Mouse (Mus musculus) cerebral cortex, adult 2 months (tissue): Measurements from ENCODE around the gene Ccl3.

Source experiments
- WGBS: fragments of 180-500 bp; shearing (Covaris S2); methylation state at CpG from one replicate; pipeline ENCODE4 v1.1.7; 2018; 5-methylcytosine and 5-hydroxymethylcytosine counted together

The Ccl3 gene

DNA sequence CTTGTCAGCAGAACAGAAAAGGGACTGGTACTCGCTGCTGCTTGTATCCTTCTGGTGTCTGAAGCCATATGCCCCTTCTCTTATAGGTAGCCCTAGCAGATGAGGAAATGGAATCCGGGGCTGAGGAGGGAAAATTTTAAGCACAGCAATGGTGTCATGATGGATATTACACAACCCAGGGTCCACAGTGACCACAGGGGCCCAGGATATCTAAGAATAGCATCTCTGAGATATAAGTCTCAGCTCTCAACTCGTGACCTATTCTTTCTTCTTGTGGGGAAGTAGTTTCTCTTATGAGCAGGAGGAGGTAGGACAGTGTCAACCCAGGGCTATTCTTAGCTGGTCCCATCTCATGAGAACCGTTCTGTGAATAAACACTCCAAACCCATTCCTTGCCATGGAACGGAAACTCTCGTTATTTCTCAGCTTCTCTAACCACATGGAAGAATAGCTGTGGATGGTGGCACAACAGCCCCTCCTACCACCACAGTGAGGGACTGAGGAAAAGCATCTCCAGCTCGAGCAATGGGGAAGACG, at the start of gene Ccl3:
TSS of gene Ccl3 (minus strand) at position 51 of the 537 bp plus-strand sequence.
- 71% methylated on average over 8 of the region's 8 CpGs for WGBS

DNA sequence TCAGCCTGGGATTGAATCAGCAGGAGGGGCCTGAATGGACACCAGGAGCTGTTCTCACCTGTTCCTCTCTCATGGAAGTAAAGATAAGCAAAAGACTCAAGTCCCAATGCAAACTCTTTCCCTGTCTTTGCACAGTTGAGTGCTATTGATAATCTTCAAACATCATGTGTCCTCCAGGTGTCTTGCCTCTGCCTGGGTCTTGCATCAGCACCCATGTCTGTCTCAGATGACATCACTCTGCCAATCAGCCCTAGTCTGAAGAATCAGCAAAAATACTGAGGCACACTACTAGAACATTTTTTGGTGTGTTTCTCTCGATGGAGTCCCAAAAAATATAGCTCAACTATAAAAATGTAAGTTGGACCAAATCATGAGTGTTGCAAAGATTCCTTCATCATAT, 42.9 kb upstream of the Ccl3 start:
- WGBS = 73% methylated on average over 1 of the region's 1 CpGs

DNA sequence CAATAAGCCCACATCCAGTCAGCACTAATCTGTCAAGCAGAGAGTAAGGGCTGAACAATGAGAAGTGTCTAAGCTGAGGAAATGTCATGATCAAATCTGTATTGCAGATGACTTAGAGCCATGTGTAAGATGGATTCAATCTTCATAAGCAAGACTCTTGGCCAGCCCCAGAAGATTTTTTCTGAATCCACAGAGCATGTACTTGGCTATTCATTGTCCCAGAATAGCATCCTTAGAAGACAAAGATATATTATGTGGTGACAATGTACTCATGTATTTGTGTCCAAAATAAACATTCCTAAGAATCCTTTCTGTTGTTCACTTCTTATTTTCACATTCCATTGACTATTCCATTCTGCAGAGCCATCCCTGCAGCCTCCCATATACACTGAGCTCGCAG, 40.8 kb upstream of the Ccl3 start:
- WGBS = 90% methylated on average over 1 of the region's 1 CpGs

DNA sequence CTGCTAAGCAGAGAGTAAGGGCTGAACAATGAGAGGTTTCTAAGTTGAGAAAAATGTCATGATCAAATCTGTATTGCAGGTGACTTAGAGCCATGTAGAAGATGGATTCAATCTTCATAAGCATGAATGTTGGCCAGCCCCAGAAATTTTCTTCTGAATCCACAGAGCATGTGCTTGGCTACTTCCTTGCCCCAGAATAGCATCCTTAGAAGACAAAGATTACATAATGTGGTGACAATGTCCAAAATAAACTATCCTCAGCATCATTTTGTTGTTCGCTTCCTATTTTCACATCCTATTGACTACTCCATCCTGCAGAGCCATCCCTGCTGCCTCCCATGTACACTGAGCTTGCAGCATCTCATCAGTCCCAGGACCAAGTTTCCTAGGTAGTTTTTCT, 26.5 kb upstream of the Ccl3 start:
- WGBS = 41% methylated on average over 1 of the region's 1 CpGs

DNA sequence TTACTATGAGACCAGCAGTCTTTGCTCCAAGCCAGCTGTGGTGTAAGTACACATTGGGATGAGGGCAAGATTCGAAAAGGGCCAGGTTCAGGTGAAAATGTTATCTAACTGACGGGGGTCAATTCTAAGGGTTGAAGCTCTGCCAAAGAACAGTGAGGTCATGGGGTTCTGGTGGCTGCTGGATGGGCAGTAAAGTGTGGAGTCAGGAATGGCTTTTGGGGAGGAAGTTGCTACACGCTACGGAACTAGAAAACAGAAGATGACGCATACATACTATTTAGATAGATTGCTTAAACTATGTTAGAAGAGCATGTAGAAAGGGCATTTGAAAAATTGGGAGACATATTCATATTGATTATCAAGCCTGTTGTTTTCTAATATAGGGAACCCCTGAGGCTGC, 14.4 kb upstream of the Ccl3 start:
- 91% methylated on average over 5 of the region's 5 CpGs for WGBS

DNA sequence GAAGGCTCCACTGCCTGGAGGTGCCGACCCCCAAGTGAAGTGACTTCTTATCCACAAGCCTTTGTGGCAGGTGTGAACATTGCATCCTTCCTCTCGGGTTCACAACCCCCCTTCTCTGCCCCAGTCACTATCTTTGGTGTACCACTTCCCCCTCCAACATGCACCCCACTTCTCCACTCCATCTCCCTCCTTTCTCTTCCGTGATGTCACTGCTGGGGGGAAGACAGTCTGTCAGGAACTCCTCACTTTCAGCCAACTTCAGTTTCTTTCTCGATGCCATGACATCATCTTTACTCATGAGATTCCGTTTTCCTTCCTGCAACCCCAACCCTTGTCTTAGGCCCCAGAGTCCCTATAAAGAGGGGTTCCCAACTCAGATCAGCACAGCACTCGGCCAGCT, 13.0 kb upstream of the Ccl3 start, which contains the start of gene Ccl4:
TSS of gene Ccl4 (plus strand) at position 381 of the 400 bp plus-strand sequence.
- 81% methylated on average over 6 of the region's 6 CpGs for WGBS

DNA sequence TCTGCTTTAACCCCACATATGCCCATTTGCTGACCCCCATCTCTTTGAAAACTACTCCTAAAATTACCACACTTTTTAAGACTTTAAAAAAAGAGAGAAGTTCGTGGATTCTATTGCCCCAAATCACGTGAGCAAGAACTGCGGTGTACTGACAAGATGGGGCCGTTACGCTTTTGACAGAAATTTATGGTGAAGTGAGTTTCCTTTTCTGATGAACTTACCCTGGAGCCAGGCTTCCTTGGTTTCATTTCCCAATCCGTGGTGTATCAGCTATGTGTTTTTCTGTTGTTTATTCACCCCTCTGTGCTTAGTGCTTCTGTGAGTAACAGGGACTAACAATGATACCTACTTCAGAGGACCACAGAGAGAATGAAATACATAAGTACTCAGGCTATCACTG, 9.6 kb upstream of the Ccl3 start:
- 78% methylated on average over 6 of the region's 6 CpGs for WGBS

DNA sequence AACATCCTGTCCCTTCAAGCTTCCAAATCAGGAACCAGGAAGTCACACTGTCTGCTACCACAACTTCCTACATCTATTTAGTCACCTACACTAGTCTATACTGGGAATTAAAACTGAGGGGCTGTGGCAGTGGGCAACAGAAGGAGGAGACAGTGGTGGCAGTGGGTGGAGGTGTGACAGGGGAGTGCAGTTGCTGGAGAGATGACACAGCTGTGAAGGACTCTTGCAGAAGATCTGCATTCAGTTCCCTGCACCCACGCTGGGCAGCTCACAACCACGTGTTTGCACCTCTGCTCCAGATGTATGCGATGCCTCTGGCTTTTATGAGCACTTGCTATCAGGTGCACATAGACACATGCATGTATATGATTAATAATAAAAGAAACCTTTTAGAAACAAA, 8.4 kb upstream of the Ccl3 start:
- WGBS = 80% methylated on average over 3 of the region's 3 CpGs

DNA sequence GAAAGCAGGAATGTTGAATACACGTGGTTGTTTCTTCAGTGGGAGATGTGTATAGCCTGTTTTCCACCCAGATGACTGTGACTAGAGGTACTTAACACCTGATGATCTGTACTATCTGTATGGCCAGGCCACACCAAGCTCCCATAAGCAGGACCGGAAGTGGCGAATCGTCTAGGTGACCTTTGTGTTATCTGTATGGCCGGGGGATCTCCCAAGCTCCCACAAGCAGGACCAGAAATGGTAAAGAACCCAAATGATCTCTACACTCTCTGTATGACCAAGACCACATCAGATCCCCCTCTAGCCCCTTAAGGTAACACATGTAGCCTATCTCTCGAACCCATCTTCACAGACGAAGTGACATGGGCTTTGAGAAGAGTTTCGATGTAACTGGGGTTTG, 5.5 kb upstream of the Ccl3 start:
- 95% methylated on average over 8 of the region's 8 CpGs for WGBS

DNA sequence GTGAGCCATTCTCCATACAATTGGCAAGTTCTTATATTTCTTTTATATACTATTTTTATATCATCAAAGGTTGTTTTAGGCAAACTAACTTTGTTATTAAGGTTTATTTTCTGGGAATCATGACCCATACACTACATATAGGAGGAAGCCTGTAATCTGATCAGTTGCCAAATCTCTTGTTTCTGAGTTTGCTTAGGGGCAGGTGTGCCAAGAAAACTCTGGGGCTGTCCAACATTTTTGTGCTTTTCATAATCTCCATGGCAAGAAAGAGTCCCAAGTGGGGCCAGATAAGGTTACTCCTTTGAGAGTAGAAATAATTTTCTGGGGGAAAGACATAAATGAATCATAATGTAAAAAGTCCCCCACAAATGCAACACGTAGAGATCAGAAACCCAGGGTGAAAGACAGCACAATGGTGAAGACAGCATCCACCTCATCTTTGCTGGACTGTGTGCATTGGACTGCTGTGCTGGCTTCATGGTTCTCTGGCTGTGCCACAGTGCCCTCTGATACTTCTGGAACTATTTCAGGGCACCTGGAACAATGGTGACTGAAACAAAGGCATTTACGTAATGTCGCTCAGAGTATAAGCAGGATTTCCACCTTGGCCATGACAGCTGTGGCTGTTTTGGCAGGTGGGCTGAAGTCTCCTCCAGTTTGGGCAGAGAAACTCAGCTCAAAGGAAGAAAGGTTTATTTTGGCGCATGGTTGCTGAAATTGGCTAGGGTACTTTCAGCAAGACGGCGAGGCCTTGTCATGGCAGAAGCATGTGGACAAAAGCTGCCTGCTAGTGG, 2.6 kb downstream of the Ccl3 start:
- WGBS = 86% methylated on average over 6 of the region's 6 CpGs

DNA sequence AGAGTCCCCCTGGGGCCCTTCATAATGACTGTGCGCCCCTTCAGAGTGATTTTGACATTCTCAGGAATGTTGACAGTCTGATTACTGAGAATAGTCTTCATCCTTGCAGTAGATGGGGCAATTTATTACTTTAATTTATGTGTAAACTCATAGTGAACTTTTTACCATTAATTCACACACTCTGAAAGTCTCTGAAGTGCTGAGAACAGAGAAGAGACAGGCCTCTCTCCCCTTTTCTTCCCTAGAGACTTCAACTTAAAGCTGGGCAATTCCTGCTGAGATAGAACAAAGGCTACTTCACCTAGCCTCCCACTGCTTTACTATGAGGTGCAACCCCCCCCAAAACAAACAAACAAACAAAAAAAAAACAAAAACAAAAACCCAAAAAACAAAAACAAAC, 3.6 kb downstream of the Ccl3 start, which contains the start of gene Rpl9-ps1:
TSS of gene Rpl9-ps1 (minus strand) at position 101 of the 400 bp plus-strand sequence.
- WGBS = 92% methylated on average over 1 of the region's 1 CpGs

DNA sequence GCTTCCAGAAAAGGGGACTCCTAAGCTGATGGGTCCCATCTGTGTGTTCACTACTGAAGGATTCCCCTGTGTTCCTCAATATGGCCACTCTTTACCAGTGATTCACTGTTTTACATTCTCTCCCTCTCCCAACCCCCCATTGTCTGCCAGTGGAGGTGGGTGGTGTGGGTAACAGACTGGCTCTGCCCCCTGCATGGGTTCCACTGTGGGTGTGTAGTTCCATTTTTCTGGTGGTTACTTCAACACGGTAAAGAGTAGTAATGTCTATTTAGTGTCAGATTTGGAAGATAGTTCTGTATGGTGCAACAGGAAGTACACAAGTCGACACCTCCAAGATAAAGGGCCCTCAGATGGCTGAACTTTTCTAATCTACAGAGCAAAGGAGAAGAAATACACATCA, 7.9 kb downstream of the Ccl3 start:
- 80% methylated on average over 2 of the region's 2 CpGs for WGBS

DNA sequence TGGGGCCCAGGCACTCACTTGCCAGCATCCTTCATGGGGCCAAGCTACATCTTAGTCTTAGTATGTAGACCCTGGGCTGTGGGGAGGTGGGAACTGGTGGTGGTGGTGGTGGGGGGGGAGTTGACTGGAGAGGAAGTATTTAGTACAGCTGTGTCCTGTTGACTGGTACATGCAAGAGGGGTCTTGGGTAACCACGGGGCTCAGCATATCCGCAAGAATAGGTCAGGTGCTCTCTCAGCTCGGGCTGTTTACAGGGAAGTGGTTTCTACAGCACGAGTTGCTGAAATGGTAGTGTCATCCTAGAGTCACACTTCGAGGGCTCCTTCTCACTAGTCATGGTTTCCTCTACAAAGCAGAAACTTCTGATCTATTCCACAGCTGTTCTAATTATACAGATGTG, 9.0 kb downstream of the Ccl3 start:
- 89% methylated on average over 5 of the region's 5 CpGs for WGBS

DNA sequence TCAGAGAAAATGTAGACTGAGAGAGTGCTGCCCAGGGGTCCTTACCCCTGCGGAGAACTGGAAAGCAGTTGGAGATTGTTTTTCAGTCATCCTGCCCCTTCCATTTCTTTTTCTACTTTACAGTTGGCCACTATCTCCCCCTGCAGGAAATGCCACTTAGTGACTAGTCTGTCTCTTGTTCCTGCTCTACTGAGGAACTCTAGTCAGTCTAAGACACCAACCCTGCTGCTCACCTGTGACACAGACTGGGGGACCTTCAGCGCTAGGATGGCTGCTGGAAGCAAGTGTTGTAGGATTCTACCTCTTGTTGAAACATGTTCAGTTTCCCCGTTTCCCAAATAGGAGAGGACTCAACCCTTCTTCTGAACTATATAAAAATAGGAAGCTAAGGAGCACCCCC, 9.6 kb downstream of the Ccl3 start:
- WGBS = 80% methylated on average over 3 of the region's 3 CpGs

DNA sequence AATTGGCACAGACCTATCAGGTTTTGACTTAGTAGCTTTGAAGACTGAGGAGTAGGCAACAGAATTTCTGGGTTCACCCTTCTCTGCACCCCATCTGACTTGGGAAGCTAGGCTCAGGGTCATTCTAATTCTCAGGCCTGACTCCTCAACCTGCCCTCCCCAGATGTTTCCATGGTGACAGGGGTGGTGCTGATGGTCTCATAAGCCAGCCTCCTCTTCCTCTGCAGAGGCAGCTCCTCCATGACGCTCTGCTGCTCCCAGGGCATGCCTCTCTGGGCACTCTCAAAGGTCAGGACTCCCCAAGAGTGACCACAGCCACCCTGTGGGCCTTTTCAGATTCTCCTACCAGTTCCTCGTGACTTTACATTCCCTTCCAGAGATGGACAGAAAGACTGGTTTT, 10.2 kb downstream of the Ccl3 start:
- 81% methylated on average over 2 of the region's 2 CpGs for WGBS

DNA sequence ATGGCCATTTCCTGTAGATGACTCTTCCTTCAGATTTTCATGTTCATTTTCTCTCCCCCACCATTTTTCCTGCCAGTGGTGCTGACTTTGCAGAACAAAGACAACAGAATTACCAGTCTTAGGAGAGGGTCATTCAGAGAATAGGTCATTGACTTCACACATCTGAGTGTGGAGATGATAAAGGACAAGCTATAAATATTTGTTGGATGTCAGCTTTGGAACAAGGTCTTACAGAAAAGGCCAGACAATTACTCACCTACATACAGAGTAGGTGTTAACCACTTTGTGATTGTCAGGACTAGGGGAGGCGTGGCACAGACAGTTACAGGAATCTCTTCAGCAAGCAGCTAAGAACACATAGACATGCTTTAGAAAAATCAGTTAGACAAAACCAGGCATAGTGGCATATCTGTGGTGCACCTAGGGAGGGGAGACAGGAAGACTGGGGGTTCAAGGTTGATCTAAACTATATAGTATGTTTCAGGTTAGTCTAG, 12.4 kb downstream of the Ccl3 start:
- WGBS = 84% methylated on average over 1 of the region's 1 CpGs

DNA sequence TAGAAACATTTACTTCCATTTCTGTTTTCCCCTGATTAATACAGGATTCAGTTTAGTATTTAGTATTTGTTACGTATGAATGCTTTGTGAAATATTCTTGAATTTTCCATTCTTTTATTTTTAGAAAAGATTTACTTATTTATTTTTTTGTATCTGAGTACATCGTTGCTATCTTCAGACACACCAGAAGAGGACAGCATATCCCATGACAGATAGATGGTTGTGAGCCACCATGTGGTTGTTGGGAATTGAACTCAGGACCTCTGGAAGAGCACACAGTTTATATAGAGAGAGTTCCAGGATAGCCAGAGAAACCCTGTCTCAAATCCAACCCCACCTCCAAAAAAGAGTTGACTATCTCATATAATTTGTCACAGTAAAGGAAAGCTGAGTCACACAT, 14.3 kb downstream of the Ccl3 start:
- WGBS = 71% methylated on average over 2 of the region's 2 CpGs

DNA sequence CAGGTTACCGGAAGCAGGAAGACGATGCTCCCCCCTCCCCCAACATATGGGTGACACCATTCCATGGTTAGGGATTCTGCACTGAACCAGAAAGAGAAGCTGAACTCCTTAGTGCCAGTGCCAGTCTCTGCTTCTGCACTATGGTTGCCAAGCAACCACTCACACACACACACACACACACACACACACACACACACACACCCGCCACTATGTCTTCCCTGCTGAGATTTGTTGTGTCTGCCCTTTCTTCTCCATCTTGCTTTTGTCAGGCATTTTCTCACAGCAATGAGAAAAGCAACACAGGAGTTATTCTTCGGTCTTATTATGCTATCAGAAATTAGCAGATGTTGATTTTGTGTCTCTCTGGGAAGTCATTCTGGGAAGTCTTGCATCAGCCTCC, 14.7 kb downstream of the Ccl3 start:
- 31% methylated on average over 4 of the region's 4 CpGs for WGBS

DNA sequence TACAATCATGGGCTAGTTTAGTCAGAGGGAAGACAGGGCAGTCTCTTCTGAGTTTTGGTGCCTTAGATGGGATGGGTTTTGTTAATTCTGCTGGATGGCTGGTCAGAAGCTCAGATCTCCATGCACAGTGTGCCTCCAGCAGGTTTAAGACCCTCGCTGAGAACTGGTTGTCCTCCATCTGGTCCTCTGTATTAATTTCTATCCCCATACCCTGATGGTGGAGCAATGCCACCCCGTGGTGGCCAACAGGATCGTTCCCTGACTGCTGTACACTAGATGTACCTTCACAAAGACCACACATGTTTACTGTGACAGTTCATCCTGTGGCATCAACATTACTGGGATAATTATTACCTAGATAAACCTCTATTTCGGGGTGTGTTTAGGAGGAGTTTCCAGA, 16.4 kb downstream of the Ccl3 start:
- WGBS = 74% methylated on average over 4 of the region's 4 CpGs

DNA sequence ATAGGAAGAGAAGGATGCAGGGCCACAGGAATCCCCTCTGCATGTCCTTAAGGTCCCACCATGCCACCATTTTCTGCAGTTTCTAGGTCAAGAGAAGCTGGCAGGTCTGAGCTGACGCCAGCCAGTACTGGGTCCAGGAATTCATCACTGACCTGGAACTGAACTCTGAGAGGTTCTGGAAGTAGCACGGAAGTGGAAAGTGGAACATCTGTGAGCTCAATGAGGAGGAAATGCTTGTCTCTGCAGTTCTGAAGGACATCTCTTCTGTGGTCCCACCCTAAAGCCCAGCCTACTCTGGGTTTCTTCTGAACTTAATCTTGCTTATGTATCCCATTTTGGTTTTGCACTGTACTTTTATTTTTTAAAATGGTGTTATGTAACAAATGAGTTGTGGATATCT, 18.1 kb downstream of the Ccl3 start:
- WGBS = 65% methylated on average over 2 of the region's 2 CpGs

DNA sequence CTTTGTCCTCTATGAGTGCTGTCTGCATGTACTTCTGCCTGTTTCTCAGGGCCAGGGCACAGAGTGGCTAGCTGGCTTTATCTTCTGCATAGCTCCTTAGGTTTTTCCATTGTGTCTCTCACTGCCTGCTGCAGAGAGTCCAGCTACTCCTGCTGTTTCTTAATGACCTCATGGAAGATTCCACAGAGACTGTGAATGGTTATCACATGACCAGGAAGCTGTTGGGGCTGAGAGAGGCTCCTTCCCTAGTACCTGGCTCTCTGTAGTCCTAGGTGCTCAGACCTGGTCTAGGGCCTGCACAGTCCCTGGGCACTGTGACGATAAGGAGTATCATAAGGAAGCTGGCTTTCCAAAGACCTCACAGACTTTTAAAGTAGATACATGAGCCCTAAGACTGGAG, 18.5 kb downstream of the Ccl3 start:
- 100% methylated on average over 1 of the region's 1 CpGs for WGBS

DNA sequence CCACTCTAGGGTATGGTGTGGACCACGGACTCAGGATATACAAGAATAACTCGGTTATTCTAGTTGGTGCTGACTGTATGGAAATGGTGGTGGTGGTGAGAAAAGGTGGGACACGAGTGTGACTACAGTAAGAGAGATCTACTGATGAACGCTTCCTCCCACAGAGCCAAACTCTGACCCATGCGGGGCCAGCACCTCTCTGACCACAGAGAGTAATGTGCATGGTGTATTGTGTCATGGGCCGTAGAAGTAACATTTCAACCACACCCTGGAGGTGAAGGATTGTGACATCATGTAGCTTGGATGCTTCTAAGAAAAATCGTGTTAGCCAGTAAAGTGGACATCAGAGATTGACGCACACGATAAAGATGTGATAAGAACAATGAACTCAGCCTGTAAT, 20.3 kb downstream of the Ccl3 start:
- WGBS = 87% methylated on average over 9 of the region's 9 CpGs

DNA sequence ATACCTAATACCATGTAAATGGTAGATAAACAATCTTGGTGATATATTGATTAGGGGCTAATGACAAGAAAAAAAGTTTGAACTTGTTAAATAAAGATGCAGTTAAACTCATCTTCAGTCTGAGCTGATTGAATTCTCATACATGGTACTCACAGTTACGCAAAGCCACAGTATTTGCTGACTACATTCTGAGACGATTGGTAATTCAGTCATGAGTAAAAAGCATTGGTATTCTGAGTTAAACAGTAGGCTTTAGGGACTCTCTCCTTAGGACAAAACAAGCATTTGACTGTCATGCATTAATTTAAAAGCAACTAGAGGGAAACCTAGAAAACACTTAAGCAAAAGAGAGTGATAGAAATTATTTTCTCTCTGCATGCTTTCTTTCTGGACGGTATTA, 25.6 kb downstream of the Ccl3 start:
- WGBS = 92% methylated on average over 3 of the region's 3 CpGs

DNA sequence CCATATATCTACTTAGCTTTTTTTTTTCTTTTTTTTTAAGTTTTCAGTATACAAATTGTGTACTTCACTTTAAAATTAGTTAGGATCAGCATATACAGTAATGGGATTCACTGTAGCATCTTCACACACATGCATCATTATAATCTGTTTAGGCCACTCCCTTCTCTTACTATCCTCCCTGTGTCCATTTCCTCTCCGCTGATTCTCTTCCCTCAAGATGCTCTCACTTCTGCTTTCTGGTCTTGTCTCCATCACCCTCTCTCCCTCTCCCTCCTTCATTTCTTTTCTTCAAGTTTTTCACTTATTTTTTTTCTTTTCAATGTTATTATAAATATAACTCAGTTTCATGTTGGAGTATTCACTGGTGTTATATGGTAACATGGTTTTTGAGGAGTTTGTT, 30.1 kb downstream of the Ccl3 start:
- 97% methylated on average over 1 of the region's 1 CpGs for whole genome bisulfite sequencing
